Mouse (Mus musculus) spleen, postnatal 10 days (tissue): ENCODE measurements around the gene Cfap161.

Source experiments
- DNase-seq, 2 experiments: peaks; one replicate each; pipeline ENCODE4 v3.0.0; 2021 to 2022; ENCODE audit warnings: low spot score in 2 of 2

The Cfap161 gene

DNA sequence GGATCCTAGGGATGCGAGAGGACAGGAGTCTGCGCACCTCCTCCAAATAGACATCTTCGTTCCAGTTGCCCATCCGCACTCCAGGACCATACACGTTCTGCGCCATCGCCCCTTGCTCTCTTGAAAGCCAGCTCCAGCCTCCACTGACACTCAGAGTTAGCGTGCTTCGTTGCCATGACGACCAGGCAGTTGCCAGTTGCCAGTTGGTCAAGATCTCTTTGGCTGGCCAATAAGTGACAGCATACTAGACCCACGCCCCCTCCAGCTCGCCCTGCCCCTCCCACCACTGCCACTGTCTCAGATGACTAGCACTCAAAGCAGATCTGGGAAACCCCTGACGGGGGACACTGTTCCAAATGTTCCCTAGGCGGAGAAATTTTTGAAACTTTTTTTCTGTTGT lies at the start of gene Cfap161:
Cfap161 (minus strand) TSS at position 176 of the 400 bp plus-strand sequence.
- DNase-seq = peak in 1 of 2 experiments; percentile 27

DNA sequence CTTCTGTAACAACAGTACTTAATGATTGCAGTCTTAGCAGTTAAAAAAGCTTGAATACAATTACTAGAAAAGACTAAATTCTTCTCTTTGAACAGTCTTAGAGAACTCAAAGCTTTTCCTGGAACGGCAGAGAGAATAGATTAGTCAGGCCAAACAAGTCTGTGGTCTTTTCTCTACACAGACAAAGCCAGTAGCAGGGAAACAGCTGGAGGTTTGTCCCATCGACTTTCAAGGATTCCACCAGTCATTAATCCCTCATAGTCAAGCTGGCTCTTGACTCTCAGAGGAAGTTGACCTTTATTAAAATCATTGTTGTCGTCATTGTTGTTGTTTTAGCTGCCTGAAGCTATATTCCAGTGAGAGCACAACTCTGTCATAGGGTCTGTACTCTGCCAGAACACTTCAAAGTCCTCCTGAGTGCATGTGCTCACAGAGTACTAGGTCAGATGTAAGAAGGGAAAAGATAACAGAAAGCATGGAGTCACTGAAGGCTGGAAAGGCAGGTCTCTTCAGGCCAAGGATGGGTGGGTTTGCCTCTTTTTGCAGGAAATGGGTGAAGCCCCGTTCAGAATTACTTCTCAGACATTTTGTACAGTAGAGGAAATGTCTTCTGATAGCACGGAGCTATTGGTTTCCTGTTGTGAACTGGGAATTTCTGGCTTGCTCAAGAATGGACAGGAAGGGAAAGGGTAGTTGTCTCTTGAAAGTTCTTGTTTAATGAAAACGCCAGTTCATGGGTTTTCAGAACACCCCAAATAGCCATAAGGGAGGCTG lies 48.0 kb upstream of the Cfap161 start:
- DNase-seq = no peak

DNA sequence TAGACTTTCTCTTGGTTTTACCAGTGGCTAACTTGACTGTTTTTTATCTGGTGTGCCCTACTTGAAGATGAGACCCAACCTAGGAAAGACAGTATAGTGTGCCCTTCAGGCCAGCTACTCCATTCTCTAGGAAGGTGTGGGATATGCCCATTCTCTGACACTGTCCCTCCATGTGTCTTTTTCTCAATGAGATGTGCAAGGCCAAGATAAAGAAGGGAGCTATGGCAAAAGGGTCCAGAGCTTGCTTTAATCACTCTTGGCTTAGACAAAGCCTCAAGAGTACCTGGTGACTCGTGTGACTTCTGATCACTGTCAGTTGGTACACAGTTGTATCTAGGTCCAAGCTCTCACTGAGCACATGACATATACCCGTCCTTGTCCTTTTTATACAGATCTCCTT lies 45.4 kb upstream of the Cfap161 start:
- no peak for DNase-seq

DNA sequence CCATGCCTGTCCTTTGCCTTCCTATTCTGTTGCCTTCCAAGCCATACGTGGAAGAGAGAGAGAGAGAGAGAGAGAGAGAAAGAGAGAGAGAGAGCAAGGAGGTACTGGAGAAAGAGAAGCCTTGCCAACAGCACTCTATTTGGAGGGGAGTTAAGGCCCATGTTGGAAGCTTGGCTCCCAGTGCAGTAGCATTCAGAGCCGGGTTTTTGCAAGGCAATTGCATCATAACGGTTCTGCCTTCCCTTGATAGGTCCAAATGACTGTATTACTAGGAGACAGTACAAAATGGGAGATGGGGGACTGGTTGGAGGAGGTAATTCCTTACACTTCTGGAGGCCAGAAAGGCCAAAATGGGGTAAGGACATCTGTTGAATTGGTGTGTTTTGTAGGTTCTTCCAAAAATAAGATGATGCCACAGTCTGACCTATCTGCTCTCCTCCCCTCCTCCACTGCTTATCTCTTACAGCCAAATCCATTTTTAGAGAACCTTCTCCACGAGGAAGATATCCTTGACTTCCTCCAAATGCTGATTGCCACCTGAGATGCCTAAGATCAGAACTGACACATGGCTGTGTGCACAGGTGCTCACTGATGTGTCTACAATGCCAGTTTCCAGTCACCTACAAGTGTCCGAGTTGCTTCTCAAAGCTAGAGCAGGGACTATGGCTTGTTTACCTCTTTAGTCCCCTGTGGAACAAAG lies 44.0 kb upstream of the Cfap161 start:
- no peak for DNase-seq

DNA sequence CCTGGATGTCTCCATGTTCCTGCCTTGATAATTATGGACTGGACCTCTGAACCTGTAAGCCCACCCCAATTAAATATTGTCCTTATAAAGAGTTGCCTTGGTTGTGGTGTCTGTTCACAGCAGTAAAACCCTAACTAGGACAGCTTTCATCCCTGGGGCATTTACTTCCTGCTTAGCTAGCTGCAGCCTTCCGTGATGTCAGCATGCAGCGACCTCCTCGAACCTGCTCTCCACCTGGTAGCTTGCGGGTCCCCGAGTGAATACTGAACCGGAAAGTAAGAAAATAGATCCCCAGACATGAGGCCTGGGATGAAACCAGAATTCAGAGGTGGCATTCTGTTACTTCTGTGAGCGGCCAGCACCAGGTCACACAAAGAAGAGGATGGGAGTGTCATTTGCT lies 34.7 kb upstream of the Cfap161 start:
- DNase-seq = no peak

DNA sequence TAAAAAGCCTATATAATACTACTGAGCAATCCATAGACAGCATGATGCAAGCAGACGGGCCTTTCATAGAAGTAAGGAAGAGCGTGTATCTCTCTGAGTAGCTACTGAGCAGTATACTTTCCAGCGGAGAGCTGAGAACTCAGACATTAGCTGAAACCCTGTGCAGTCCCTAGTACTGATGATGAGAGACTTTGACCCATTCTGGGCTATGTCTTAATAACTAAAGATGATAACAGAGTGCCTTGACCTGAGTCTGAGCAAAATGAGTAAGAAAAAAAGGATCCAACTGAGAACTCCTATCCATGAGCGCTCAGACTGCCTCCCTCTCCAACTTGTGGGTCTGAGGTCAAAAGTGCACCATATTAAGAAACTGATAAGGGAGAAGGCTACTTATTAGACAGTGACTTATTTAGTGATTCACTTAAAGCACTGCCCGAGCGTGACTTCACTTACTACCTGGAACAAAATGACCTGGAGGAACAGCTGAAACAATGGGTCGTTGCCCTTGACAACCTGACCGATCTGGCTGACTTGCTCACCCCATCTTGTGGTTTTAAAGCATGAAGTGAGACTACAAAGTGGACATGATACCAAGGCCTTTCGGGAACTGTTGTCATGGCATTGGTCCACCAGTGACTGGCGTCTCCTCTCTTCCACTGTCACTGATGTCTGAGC lies 32.9 kb upstream of the Cfap161 start:
- DNase-seq = no peak

DNA sequence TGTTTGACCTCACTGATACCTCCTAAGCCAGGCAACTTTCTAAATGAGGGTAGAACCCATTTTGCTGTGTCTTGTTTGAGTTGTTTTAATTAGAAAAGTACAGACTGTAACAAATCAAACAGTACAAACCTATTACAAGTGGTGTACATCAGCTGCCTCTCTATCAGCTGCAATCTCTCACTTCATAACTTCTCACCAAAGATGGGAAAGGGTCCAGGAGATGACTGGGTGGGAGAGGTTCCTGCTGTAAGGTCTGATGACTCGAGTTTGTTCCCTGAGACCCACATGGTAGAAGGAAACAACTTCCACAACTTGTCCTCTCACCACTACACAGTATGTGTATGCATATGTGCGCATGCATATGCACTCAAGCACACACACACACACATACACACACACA lies 32.1 kb upstream of the Cfap161 start:
- DNase-seq = no peak

DNA sequence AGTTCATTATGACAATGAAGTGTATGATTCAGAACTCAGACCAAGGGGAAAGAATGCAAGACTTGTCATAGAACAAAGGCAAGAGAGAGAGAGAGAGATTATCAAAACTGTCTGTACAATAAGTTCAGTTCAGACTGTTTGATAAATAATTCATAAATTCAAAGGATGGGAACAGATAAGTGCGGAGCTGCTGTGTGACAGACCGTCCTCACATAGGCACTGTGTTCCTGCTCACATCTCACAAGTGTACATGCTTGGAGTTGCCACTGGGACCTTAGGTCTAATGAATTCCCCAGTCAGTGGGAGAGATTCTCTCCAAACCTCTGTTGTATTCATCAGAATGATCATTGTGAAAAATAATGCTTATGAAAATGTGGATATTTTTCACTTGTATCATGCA lies 27.3 kb upstream of the Cfap161 start:
- DNase-seq = no peak

DNA sequence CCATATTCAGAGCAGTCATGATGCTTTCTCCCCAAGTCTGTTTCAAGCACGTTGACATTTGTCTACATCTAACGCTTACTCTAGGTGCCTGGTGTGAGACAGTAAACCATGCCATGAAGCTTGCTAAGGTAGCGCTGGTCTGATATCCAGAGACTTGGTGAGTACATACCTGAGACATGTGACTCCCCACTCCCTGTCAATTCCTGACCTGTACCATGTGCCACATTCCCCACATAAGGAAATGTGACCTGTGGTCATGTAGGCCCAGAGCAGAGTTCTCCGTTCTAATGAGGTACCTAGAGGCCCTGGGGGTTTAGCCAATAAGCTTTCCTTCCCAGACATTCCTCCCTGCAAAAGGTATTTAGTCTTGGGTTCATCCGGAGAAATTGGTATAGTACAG lies 22.2 kb upstream of the Cfap161 start:
- no peak for DNase-seq

DNA sequence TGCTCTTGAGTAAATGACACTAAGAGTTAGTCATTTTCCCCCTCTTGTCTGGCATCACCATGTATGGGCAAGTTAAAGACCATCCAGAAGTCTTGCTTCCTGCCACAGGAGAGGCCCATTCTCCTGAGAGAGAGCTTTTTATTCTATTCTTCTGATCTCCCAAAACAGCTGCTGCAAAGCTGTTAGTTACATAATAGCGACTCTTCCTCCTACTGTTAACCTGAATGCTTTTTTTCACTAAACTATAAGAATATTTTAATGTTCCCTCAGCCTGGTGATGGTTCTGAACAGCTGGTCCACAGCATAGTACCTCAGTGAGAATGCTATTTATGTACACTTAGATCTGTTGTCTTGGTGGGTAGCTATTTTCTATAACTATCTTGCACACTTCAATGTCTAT lies 21.0 kb upstream of the Cfap161 start:
- no peak for DNase-seq

DNA sequence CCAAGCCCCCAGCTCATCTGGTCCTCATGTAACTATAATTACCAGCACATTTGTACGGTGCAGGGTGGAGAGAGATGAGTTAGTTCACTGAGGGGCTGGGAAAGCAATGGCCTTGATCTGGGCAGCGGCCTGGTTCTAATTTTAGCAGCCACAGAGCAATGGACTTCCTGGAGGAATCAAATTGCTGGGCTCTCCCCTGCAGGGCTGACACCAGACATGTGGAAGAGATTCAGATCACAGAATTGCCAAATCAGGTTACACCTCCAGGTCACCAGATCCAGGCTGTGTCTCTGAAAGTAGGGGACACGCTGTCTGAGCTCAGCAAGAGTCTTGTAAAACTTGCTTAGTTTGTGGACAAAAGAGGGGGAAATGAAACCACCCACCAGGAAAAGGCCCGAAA lies 19.3 kb upstream of the Cfap161 start:
- DNase-seq = no peak

DNA sequence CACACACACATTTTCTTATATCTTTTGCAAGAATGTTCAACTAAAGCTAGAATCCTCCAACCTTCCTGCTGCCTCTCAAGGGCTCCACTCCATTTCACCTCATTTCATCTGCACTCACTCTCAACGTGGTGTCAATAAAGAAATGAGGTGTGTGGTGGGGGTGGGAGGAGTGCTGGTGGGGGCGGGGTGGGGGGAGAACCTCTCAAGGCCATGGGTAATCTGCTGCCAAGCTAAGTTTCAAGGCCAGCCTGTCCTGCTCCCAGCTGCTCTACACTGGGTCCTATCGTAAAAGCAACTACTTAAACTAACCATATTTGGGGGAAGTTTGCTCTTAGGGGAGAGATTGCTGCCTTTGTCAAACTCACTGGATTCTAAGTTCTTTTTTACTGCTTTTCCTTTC lies 18.8 kb upstream of the Cfap161 start:
- DNase-seq = no peak

DNA sequence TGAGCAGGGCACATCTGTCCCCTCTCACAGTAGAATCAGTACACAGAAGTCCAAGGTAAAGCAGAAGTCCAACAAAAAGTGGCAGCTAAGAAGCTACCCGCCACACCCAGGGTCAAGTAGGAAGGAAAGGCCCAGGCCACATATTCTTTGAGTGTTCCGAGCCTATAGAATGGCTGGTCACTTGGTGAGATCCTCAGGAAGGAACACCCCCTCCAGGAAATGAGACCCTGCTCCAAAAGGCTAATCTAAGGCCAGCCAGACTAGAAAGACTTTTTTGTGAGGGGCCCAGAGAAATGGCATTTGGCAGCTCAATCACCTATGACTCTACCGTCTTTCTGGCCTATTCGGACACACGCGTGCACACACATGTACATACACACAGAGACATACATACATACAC lies 18.3 kb upstream of the Cfap161 start:
- DNase-seq = no peak

DNA sequence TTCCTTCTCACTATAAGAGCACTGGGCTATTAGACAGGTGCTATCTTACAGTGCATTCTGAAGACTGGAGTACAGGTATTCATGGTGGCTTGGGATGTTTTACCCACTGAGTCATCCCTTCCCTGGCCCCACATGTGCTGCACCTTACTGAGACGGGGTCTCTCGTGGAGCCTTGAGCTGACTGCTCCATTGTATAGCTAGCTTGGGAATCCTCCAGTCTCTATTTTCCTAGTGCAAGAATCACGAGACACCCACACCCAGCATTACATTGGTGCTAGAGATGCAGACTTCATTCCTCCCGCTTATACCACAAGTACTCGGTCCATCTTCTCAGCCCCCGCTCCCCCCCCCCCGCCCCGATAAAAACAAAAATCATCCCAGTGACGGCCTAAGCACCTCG lies 17.9 kb upstream of the Cfap161 start:
- no peak for DNase-seq

DNA sequence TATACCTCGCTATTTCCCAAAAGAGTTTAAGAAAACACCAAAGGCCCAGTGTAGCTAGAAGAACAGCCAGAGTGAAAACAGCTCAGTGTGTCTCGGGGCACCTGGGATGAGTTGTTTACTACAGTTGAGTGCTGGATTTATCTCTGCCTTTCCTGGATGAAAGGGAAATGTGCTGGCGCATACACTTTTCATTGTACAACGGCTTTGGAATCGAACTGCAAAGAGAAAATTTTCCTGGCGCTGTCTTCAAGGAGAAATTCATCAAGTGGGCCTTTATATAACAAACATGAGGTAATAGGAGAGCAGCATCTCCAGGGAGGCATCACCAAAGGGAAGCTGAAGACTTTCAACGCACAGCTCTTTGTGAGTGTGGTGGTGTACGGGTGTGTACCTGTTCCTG lies 17.2 kb upstream of the Cfap161 start:
- no peak for DNase-seq

DNA sequence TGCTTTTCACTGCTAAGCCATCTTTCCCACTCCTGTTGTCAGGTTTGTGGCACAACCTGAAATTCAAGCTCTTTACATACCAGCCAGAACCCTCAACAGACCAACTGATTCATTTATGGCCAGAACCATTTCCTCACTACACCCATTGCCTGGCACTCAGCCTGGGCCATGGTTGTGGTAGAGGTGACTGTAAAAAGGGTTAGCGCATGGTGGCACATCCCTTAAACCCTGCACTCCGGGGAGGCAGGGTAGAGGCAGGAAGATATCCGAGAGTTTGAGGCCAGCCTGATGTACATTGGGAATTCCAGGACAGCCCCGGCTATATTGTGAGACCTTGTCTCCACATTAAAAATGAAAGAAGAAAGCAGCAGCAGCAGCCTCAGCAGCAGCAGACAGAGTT lies 16.8 kb upstream of the Cfap161 start:
- DNase-seq = no peak

DNA sequence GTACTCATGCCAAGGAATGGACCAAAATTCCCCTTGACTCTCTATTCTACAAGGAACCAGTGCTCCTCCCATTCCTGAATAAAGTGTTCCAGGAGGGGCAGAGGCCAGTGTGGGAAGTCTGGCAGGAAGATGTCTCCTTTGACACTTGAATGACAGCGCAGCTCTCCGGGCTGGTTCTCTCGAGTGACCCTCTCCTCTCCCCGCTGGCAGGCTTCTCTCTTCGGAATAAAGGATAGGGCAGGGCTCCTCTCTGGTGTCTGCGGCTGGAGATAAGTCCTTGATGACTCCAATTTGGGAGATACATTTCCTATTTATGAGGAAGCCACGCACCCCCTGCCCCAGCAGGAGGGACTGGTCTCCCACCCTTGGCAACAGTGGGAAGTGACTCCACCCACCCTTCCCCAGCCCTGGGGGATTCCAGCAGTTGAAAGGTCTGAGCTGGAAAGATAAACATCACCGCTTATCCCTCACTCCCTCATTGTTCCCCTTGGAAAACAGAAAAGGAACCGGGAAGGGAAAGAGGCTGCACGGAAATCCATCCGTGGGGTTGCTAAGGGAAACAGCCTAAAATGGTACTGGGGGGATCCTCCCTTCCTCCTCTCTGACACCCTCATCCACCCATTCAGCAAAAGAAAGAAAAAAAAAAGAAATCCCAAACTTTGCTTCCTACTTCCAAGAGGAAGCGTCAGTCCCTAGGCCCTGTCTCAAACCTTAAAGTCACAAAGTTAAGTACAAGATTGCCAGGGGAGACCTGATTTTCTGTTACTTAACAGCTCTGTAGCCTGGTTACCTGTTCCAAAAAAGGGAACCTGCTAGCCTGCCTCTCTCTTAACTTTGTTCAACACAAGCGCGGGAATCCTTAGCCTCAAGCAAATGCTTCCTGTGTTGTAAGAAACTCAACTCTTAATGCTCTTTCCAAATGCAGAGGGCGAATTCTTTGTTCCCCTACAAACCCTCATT lies 15.7 kb upstream of the Cfap161 start:
- DNase-seq = peak in 1 of 2 experiments; percentile 17

DNA sequence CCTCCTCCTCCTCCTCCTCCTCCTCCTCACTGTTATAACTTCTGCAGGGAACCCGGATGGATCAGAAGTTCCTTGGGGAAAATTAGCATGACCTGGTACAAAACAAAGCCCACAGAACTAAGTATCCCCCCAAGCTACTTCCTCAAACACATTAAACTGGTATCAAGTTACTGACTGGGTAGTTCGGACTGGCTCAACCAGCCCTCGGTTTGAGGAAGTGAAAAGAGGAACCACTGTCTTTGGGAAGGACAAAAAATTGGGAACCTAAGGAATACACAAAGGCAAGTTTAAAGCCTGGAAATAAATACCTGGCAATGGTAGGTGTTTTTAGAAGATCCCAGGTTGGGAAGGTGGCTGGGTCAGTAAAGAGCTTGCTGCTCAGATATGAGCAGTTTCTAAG lies 15.0 kb upstream of the Cfap161 start:
- no peak for DNase-seq

DNA sequence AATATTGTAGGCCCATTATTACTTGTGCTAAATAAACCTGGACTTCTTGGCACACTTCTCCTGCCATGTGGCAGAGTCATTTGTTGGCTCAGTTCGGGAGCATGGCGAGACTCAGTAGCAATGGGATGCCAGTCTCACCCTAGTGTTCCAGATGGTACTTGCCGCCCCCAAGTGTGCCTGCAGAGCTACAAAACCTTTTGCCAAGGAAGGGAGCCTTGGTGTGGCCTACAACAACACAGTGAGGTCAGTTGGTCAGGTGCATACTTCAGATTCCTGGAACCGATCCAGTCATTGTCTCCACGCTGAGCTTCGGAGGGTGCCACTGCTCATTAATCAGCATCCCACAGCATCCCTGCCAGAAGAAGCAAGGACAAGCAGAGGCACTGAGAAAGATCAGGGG lies 14.4 kb upstream of the Cfap161 start:
- DNase-seq = no peak

DNA sequence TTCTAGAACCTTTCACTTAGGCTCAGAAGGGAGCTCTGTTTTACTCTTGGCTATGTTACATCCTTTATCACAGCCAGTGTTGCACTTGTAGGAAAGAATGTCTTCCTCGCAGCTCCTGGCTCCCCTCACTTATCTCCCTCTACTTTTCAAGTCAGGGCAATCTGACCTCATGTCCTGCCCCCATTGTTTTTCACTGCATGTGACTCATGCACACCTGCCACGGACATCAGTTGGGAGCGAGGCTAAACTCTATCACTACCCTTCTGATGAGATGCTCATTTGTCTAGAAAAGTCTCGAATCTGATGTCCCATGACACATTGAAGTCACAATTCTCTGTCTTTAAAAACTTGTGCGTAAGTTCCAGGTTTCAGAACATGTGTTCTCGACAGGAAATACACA lies 12.3 kb upstream of the Cfap161 start:
- DNase-seq = no peak

DNA sequence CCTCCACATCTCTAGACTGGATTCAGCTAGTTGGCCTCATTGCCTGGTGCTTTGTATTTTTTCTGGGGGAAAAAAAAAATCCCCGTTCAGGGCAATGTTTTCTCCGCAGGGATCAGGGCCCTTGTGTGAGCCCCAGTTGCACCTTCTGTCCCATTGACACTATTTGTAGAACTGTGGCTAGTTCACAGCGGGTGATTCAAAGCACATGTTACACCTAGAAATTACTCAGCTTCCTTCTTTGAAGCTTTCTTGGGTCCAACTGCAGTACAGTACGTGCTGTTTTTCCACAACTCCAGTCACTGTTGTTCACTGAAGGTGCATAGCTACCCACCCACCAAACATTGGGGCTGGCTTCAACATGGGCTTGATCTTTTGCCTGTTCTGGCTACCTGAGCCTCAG lies 9.1 kb upstream of the Cfap161 start:
- no peak for DNase-seq

DNA sequence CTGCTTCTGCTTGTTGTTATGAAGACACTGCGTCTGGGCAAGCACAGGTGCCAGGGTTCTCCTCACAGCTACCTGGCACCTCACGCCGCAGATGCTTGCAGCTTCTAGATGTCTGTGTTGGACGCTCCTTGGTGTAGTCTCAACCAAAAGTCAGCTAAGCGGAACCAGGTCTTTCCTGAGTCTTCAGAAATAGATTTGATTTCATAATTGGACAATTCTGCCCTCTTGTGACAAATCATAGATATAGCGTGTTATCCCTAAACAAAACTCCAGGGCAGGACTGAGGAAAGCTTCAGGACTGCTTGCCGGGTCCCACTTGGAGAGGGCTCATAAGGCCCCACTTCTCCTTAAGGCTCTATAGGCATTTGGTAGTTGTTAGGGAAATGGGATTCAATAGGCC lies 7.8 kb upstream of the Cfap161 start:
- DNase-seq = no peak
